Mouse (Mus musculus): ENCODE measurements at regions not wholly inside any gene's neighbourhood (a gene's known extent, or its start where the extent isn't known, plus 50 kb on each side); places are given as distances from the start of the nearest gene placed in this dataset.

DNA sequence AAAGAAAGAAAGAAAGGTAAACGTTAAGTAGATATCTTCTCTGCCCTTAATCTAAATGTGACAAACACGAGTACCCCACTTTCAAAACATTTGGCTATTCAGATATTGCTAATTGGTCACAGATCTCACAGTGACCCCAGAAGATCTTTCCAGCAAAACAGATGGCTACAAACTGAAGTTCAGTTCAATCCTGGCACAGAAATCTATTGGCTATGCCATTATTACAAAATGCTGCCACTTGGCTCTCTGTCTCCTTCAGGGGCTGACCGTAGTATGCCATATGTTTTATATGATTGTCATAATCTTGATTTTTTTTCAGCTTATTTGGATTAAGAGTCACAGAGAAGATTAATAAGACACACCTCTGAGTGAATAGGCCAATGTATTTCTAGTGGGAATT, 873.2 kb downstream of the Slc22a22 start:
- TF ChIP-seq MAFK (IDR thresholded peaks at IDR 0.05; ENCODE audit: insufficient replicate concordance, low read length) (no peak), POLR2A (IDR thresholded peaks at IDR 0.05; ENCODE audit: low read depth, low read length) (no peak), BHLHE40 (IDR thresholded peaks at IDR 0.05; ENCODE audit: low read depth, low read length) (no peak), EP300 (IDR thresholded peaks at IDR 0.05; ENCODE audit: low read length) (no peak), ZNF384 (IDR thresholded peaks at IDR 0.05; ENCODE audit: low read depth, low read length) (no peak), MAX (IDR thresholded peaks at IDR 0.05; ENCODE audit: low read length) (no peak)

Data from CH12.LX (cell line).